Mouse (Mus musculus): ENCODE measurements at regions not wholly inside any gene's neighbourhood (a gene's known extent, or its start where the extent isn't known, plus 50 kb on each side); places are given as distances from the start of the nearest gene placed in this dataset.

DNA sequence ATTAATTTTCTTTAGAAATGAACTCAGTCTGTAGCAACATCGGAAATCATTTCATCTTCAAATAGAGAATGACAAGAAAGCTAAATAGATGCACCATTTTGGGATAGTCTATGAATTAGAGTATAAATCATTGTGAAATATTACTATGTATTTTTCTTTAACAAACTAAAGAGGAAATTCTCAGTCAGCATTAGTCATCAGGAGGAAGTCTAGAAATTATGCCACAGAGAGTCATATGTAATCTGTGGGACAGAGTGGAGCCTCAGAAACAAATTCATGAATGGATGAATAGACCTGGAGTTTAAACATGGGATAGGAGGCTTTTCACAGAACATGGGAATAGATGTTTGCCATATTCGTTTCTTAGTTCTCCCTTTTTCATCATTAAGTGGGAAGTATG, 1459.4 kb upstream of the A1bg start:
- DNase-seq = no peak
- TF ChIP-seq EP300 (IDR thresholded peaks at IDR 0.05; ENCODE audit: low read depth) (no peak), CTCF (IDR thresholded peaks at IDR 0.05; ENCODE audit: low read depth) (no peak)
- Histone ChIP-seq H3K9ac (replicated peaks) (no peak overlapping the region), H3K4me3 (ENCODE audit: low read depth, low read length) (no peak overlapping the region), H3K27me3 (ENCODE audit: insufficient read depth, low read length) (no peaks in the 10 kb centered on the region), H3K36me3 (replicated peaks; ENCODE audit: insufficient read depth, low read length) (no peaks in the 10 kb centered on the region), H3K9me3 (ENCODE audit: low read length) (no peaks in the 10 kb centered on the region), H3K4me1 (ENCODE audit: insufficient read depth) (no peaks in the 10 kb centered on the region), H3K4me2 (ENCODE audit: low read depth, low read length) (no peak overlapping the region), H3K27ac (ENCODE audit: low read depth) (no peak overlapping the region)
- no peak for ATAC-seq
- 71% methylated on average over 2 of the region's 2 CpGs for WGBS (ENCODE audit: insufficient replicate concordance)

GRCm38 (mm10) chr15:62374641-62375040, 1451.8 kb upstream of the A1bg start:
- no peak for ATAC-seq
- Histone ChIP-seq H3K9ac (replicated peaks) (no peak overlapping the region), H3K9me3 (ENCODE audit: low read length) (no peaks in the 10 kb centered on the region), H3K36me3 (replicated peaks; ENCODE audit: insufficient read depth, low read length) (no peaks in the 10 kb centered on the region), H3K4me1 (ENCODE audit: insufficient read depth) (no peaks in the 10 kb centered on the region), H3K27ac (ENCODE audit: low read depth) (no peak overlapping the region), H3K27me3 (ENCODE audit: insufficient read depth, low read length) (no peaks in the 10 kb centered on the region), H3K4me2 (ENCODE audit: low read depth, low read length) (no peak overlapping the region), H3K4me3 (ENCODE audit: low read depth, low read length) (no peak overlapping the region)
- TF ChIP-seq EP300 (IDR thresholded peaks at IDR 0.05; ENCODE audit: low read depth) (no peak), CTCF (IDR thresholded peaks at IDR 0.05; ENCODE audit: low read depth) (no peak)
- DNase-seq = no peak
- WGBS (ENCODE audit: insufficient replicate concordance) = 78% methylated on average over 3 of the region's 3 CpGs

DNA sequence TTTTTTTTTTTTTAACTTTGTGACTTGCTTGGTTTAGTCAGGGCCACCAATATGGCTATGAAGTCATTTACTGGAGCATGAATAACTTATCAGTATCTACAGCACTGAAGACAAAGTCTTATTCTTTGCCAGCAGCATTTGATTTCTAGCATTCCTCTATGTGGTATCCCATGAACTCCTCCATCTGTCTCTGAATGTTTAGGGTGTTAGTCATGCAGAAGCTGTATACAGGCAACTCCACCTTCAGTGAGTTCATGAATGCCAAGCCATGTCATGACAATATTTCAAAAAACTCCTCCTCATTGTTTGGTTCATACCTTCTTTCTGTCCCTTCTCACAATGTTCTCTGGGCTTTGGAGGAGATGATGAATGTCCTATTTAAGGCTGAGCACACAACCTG, 1438.4 kb upstream of the A1bg start:
- no peak for ATAC-seq
- TF ChIP-seq CTCF (IDR thresholded peaks at IDR 0.05; ENCODE audit: low read depth) (no peak), EP300 (IDR thresholded peaks at IDR 0.05; ENCODE audit: low read depth) (no peak)
- no peak overlapping the region for H3K4me3 ChIP-seq (ENCODE audit: low read depth, low read length)
- H3K9me3 ChIP-seq (ENCODE audit: low read length) = no peaks in the 10 kb centered on the region
- H3K36me3 ChIP-seq (replicated peaks; ENCODE audit: insufficient read depth, low read length) = no peaks in the 10 kb centered on the region
- H3K27ac ChIP-seq (ENCODE audit: low read depth) = no peak overlapping the region
- DNase-seq = no peak
- no peaks in the 10 kb centered on the region for H3K4me1 ChIP-seq (ENCODE audit: insufficient read depth)
- H3K9ac ChIP-seq (replicated peaks) = no peak overlapping the region
- no peak overlapping the region for H3K4me2 ChIP-seq (ENCODE audit: low read depth, low read length)
- no peaks in the 10 kb centered on the region for H3K27me3 ChIP-seq (ENCODE audit: insufficient read depth, low read length)

DNA sequence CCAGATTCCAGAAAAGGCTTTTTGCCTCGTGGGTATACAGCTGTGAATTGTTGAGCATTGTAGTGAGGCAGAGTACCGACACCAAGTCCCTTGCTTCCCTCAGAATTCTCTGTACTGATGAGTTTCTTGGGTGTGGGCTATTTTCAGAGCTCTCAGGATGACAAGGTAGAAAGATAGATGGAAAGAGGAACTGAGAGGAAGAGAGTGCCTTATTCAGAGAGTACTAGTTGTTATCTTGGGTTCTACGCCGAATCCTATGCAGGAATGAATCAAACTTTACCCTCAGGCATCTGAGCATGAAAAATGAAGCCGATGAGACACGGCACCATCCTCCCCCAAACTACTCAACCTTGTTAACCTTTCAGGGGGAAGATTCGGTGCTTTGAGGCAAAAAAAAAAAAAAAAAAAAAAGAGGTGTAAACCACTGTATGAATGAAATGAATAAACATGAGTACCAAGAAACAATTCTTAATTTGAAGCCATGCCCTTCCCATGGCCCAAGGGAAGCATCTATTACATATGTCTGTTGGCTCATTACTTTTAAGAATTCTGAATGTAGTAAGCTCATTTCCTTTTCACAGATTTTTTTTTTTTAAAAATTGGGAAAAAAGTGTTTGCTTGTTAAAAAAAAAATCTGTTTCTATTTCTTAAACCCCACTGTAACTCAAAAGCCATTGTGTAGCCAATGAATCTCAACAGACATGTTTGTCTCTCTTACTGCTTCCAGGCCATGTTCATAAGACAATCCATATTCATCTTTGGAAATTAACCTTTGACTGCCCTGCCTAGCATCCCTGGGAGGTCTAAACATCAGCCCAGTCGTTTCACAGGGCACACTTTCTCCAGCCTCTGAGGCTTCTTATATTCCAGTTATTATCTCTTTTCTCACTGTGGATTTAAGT, 1435.8 kb upstream of the A1bg start:
- WGBS (ENCODE audit: insufficient replicate concordance) = 62% methylated on average over 8 of the region's 8 CpGs
- TF ChIP-seq CTCF (IDR thresholded peaks at IDR 0.05; ENCODE audit: low read depth) (no peak), EP300 (IDR thresholded peaks at IDR 0.05; ENCODE audit: low read depth) (no peak)
- ATAC-seq (no peak), DNase-seq (no peak)
- Histone ChIP-seq H3K9ac (replicated peaks) (no peak overlapping the region), H3K27me3 (ENCODE audit: insufficient read depth, low read length) (no peaks in the 10 kb centered on the region), H3K4me2 (ENCODE audit: low read depth, low read length) (no peak overlapping the region), H3K27ac (ENCODE audit: low read depth) (no peak overlapping the region), H3K4me3 (ENCODE audit: low read depth, low read length) (no peak overlapping the region), H3K36me3 (replicated peaks; ENCODE audit: insufficient read depth, low read length) (no peaks in the 10 kb centered on the region), H3K9me3 (ENCODE audit: low read length) (no peaks in the 10 kb centered on the region), H3K4me1 (ENCODE audit: insufficient read depth) (no peaks in the 10 kb centered on the region)

GRCm38 (mm10) chr15:62353786-62354185, 1431.0 kb upstream of the A1bg start:
- no peaks in the 10 kb centered on the region; the same call in 1 of the 2 replicates for H3K4me1 ChIP-seq (ENCODE audit: insufficient read depth)
- TF ChIP-seq CTCF (IDR thresholded peaks at IDR 0.05; ENCODE audit: low read depth) (no peak), EP300 (IDR thresholded peaks at IDR 0.05; ENCODE audit: low read depth) (no peak)

DNA sequence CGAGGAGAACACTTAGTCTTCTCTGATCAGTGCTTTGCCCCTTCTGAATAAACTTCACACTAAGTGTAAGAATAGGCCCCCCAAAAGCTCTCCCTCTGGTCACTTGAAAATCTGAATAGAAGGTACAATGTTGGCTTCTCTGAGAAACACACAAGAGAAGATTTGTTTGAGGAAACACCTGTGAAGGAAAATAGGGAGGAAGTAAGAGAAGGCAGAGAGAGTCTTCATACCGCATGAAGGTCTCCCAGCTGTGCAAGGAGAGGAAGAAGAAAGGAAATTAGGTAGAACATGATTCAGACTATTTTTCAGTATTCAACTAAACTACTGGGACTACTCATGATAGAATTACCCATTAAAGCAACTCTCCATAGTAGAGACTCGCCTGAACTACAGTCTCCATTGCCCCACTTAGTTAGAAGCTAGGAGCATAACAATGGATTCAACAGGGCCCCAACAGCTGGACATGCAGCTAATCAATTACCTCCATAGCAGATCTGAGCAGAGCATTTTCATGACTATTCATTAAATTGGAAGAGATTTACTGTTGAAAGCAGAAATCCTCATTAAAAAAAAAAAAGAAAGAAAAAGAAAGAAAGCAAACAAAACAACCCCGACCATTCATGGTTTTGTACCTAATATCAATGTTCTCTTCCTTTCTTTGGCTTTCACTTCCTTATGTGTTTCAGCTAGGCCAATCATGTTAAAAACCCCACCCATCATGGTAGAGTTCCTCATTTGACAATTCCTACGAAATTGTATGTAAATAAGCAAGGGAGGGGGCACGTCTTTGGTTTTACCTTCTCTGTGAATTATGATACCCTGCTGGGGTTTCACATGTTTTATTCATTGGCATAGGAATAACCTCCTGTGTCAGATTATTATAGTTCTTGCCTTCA, 1428.3 kb upstream of the A1bg start:
- H3K4me1 ChIP-seq (ENCODE audit: insufficient read depth) = peaks cover 3% of the 10 kb centered on the region; the same call in 1 of the 2 replicates
- no peaks in the 10 kb centered on the region for H3K27me3 ChIP-seq (ENCODE audit: insufficient read depth, low read length)
- no peak for ATAC-seq
- no peak overlapping the region for H3K4me3 ChIP-seq (ENCODE audit: low read depth, low read length)
- TF ChIP-seq CTCF (IDR thresholded peaks at IDR 0.05; ENCODE audit: low read depth) = no peak
- TF ChIP-seq EP300 (IDR thresholded peaks at IDR 0.05; ENCODE audit: low read depth) = no peak
- no peaks in the 10 kb centered on the region for H3K9me3 ChIP-seq (ENCODE audit: low read length)
- no peaks in the 10 kb centered on the region for H3K36me3 ChIP-seq (replicated peaks; ENCODE audit: insufficient read depth, low read length)
- no peak overlapping the region for H3K9ac ChIP-seq (replicated peaks)
- no peak overlapping the region for H3K27ac ChIP-seq (ENCODE audit: low read depth)
- DNase-seq = no peak
- H3K4me2 ChIP-seq (ENCODE audit: low read depth, low read length) = no peak overlapping the region
- WGBS (ENCODE audit: insufficient replicate concordance) = 65% methylated on average over 6 of the region's 6 CpGs

More at GRCm38 (mm10) chr15:62353786-62354185, 1431.0 kb upstream of the A1bg start:
- ATAC-seq = no peak
- no peak overlapping the region for H3K4me2 ChIP-seq (ENCODE audit: low read depth, low read length)
- no peak overlapping the region for H3K9ac ChIP-seq (replicated peaks)
- H3K27ac ChIP-seq (ENCODE audit: low read depth) = no peak overlapping the region
- no peaks in the 10 kb centered on the region for H3K27me3 ChIP-seq (ENCODE audit: insufficient read depth, low read length)
- WGBS (ENCODE audit: insufficient replicate concordance) = 72% methylated on average over 4 of the region's 4 CpGs
- DNase-seq = no peak
- H3K36me3 ChIP-seq (replicated peaks; ENCODE audit: insufficient read depth, low read length) = no peaks in the 10 kb centered on the region
- no peaks in the 10 kb centered on the region for H3K9me3 ChIP-seq (ENCODE audit: low read length)
- H3K4me3 ChIP-seq (ENCODE audit: low read depth, low read length) = no peak overlapping the region
